Mouse (Mus musculus) stomach, postnatal 0 days (tissue): Measurements from ENCODE around the gene Gipc2. TPM values are rescaled to one million over a fixed set of nuclear protein-coding genes. Genes with fewer than 3 reads are reported as not detected.

Experiments used
- ATAC-seq: fragments of 200-750 bp; cut with Nextera tagmentation; 2 replicates; pipeline ENCODE4 v1.8.0; 2017; ENCODE audit not compliant: low FRiP score, low TSS enrichment
- DNase-seq: peaks from one replicate; pipeline ENCODE4 v3.0.0-alpha.2; 2016; ENCODE audit warnings: low spot score
- H3K27ac ChIP-seq: fragments of 300-500 bp; sonication (generic); replicated peaks from 2 replicates; pipeline ENCODE4 v1.5.1; 2014; ENCODE audit warnings: mild to moderate bottlenecking, control low read depth
- H3K27me3 ChIP-seq: fragments of 300-500 bp; sonication (generic); 2 replicates; pipeline ENCODE4 v1.6.1; 2014; ENCODE audit warnings: low read length; ENCODE audit not compliant: control insufficient read depth, insufficient read depth
- H3K36me3 ChIP-seq: fragments of 300-500 bp; sonication (generic); 2 replicates; pipeline ENCODE4 v1.6.1; 2014; ENCODE audit warnings: low read length, mixed read lengths; ENCODE audit not compliant: control insufficient read depth, insufficient read depth
- H3K4me1 ChIP-seq: fragments of 300-500 bp; sonication (generic); replicated peaks from 2 replicates; pipeline ENCODE4 v1.6.1; 2014; ENCODE audit warnings: antibody characterized with exemption; ENCODE audit not compliant: control insufficient read depth, insufficient read depth
- H3K4me2 ChIP-seq: fragments of 300-500 bp; sonication (generic); replicated peaks from 2 replicates; pipeline ENCODE4 v1.6.1; 2014; ENCODE audit warnings: low read depth, mild to moderate bottlenecking, control low read depth, moderate library complexity
- H3K4me3 ChIP-seq: fragments of 300-500 bp; sonication (generic); 2 replicates; pipeline ENCODE4 v1.5.1; 2014; ENCODE audit warnings: low read depth, low read length, control low read depth
- H3K9ac ChIP-seq: fragments of 300-500 bp; sonication (generic); 2 replicates; pipeline ENCODE4 v1.6.1; 2014; ENCODE audit warnings: mild to moderate bottlenecking, low read length, control low read depth, mixed read lengths
- H3K9me3 ChIP-seq: fragments of 300-500 bp; sonication (generic); 2 replicates; pipeline ENCODE4 v1.6.1; 2016; ENCODE audit warnings: low read length; ENCODE audit not compliant: control insufficient read depth
- CTCF ChIP-seq: IDR thresholded peaks from 2 replicates; pipeline ENCODE4 v1.5.1; 2016; ENCODE audit warnings: antibody characterized with exemption, low read depth, mild to moderate bottlenecking, moderate library complexity
- EP300 ChIP-seq: optimal IDR thresholded peaks from 2 replicates; pipeline ENCODE3; 2016; ENCODE audit warnings: antibody characterized with exemption
- WGBS: fragments of 180-500 bp; shearing (Covaris S2); extraction: QIAGEN DNeasy Blood & Tissue Kit; methylation state at CpG from one replicate; pipeline ENCODE4 v1.1.7; 2014; 5-methylcytosine and 5-hydroxymethylcytosine counted together
- polyA plus RNA-seq: library from polyadenylated mRNA; unstranded; fragments of >200 nt; fragmentation: Nextera tagmentation; extraction: Ambion mirVana; gene quantifications from 2 replicates; pipeline ENCODE4 v1.2.1, GENCODE M21; 2015

Gene Gipc2
- polyA plus RNA-seq, 1 experiment from 2014 or later: 76.1 TPM

DNA sequence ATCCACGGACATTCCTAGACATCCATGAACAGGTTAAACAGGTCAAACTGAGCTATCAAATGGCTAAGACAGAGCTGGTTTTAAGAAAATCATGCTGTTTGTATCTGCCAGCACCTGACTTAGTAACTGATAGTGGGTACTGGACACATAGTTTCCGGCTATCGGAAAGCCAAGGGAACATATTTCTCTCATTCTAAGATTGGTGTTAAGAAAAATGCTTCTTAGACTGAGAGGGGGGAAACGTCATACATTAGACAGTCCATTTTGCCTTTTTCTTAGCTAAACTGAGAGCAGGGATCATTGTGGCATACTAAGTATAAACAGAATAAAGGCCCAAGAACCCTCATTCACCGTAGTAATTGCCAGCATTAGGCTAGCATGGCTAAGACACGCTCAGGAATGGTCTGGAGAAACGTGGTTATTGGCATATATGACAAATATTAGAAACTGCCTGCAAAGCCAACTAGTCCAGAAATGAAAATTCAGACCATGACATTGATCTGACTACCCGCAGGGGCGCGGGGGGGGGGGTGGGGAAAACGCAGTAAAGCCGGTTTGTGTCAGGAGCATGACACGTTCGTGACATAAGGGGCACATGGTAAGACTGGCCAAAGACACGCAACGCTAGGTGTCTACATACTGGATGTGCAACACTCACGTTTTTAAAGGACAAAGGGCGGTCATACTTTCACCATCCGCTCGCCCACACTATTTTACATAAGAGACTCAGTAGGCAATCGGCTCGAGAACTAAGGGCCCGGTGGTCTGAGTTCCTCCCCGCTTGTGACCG, 43.3 kb upstream of the Gipc2 start:
- DNase-seq: peak; percentile 61
- ATAC-seq: peak; percentile 46
- WGBS: 2% methylated on average over 25 of the region's 25 CpGs

DNA sequence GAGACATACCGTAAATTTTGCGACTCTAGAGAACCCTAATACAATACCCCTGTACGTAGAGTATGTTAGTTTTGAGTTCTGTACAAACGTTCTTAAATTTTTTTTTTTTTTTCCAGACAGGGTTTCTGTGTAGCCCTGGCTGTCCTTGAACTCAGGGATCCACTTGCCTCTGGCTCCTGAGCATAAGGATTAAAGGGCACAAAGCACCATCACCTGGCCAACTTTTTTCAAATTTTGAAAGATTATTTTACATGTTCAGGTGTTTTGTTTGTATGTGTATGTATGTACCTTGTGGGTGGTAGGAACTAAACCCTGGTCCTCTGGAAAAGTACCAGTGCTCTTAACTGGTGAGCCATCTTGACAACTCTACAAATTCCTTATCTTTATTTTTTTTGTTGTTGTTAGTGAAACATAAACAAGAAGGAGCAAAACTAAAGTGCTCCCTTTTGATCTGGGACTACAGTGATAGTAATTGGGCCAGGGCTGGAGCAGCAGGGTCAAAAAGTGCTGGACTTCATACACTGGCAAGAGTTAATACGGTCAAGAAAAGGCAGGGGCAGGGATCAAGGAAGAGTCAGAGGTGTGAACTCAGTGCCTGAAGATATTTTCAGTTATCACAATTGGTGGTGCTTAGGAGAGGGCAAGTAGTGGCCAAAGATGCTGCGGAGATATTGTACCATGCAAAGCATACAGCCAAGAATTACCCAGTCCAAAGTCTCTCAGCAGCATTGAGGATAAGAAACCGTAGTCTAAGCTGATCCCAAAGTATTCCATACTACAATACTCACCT, 42.3 kb upstream of the Gipc2 start:
- WGBS: 86% methylated on average over 7 of the region's 7 CpGs
- no peak overlapping the region for H3K4me2 ChIP-seq

More for the DNA sequence above, 43.3 kb upstream of the Gipc2 start:
- H3K4me3 ChIP-seq: peak overlapping the region; percentile 95
- H3K4me2 ChIP-seq: peak overlapping the region; percentile 63
- no peaks in the 10 kb centered on the region for H3K9me3 ChIP-seq
- H3K9ac ChIP-seq: peak overlapping the region; percentile 100
- H3K4me1 ChIP-seq: no peaks in the 10 kb centered on the region; the same call in 1 of the 2 replicates
- H3K36me3 ChIP-seq: no peaks in the 10 kb centered on the region
- H3K27me3 ChIP-seq: no peaks in the 10 kb centered on the region
- peak overlapping the region; percentile 100 for H3K27ac ChIP-seq
- TF ChIP-seq EP300 (no peak), CTCF (no peak)

DNA sequence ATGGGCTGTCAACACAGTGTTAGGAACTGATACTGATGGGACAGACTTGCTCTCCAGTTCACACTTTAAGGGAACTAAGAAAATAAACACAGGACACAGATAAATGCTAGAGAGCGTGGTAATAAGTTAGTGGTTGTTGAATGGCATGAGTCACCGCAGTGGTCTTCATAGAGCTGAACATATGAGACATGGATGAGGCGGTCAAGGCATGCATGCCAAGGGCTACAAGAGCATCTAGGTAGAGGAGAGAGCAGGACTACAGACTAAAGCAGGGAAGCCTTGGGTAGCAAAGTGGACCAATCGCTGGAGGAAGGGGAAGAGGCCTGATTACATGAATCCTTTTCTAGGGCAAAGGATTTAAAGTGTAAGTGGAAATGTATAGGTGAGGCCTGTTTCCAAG, 41.1 kb upstream of the Gipc2 start:
- no peak overlapping the region for H3K27ac ChIP-seq
- 97% methylated on average over 4 of the region's 4 CpGs for WGBS
- H3K9ac ChIP-seq: no peak overlapping the region
- H3K36me3 ChIP-seq: no peaks in the 10 kb centered on the region
- ATAC-seq (no peak), DNase-seq (no peak)
- no peak overlapping the region for H3K4me3 ChIP-seq
- H3K27me3 ChIP-seq: no peaks in the 10 kb centered on the region
- H3K4me2 ChIP-seq: no peak overlapping the region
- TF ChIP-seq CTCF (no peak), EP300 (no peak)
- H3K4me1 ChIP-seq: no peaks in the 10 kb centered on the region
- H3K9me3 ChIP-seq: no peaks in the 10 kb centered on the region

More for the DNA sequence above, 42.3 kb upstream of the Gipc2 start:
- DNase-seq: no peak
- TF ChIP-seq CTCF: no peak
- TF ChIP-seq EP300: no peak
- no peaks in the 10 kb centered on the region for H3K36me3 ChIP-seq
- no peak overlapping the region for H3K4me3 ChIP-seq
- no peaks in the 10 kb centered on the region for H3K27me3 ChIP-seq
- H3K9ac ChIP-seq: no peak overlapping the region
- no peaks in the 10 kb centered on the region for H3K9me3 ChIP-seq
- ATAC-seq: no peak
- no peak overlapping the region for H3K27ac ChIP-seq
- no peaks in the 10 kb centered on the region; the same call in 1 of the 2 replicates for H3K4me1 ChIP-seq

DNA sequence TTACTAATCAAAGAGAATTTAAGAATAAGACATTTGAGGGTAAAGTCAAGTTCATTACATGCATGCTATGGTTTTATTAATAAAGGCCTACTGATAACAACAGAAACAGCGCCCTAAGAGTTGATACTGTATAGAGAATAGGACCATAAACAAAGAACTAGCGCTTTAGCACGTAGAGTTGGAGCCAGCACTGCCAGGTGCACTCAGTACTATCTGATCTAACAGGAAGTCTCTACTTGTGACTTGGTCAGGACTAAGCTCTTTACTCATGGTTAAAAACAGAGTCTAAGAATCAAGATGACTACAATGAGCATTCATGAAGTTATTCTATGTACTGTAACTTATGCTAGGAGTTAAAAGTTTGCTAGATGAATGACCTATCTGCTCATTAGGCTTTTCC, 38.5 kb upstream of the Gipc2 start:
- Histone ChIP-seq H3K27ac (no peak overlapping the region), H3K4me2 (no peak overlapping the region), H3K9ac (no peak overlapping the region), H3K9me3 (no peaks in the 10 kb centered on the region), H3K36me3 (no peaks in the 10 kb centered on the region), H3K4me3 (no peak overlapping the region), H3K27me3 (no peaks in the 10 kb centered on the region), H3K4me1 (no peaks in the 10 kb centered on the region)
- ATAC-seq (peak; percentile 53; the same call in 1 of the 2 replicates), DNase-seq (no peak)
- no peak for TF ChIP-seq CTCF
- 62% methylated on average over 3 of the region's 3 CpGs for WGBS

- WGBS: 60% methylated on average over 3 of the region's 3 CpGs
- Histone ChIP-seq H3K4me1 (no peaks in the 10 kb centered on the region), H3K36me3 (no peaks in the 10 kb centered on the region), H3K9me3 (no peaks in the 10 kb centered on the region), H3K4me3 (no peak overlapping the region), H3K4me2 (no peak overlapping the region), H3K27me3 (no peaks in the 10 kb centered on the region), H3K27ac (no peak overlapping the region), H3K9ac (no peak overlapping the region)
- ATAC-seq (no peak), DNase-seq (no peak)
- TF ChIP-seq EP300 (no peak), CTCF (no peak)
These were observed 38.0 kb upstream of the Gipc2 start for GRCm38 (mm10) chr3:152203996-152204395.

DNA sequence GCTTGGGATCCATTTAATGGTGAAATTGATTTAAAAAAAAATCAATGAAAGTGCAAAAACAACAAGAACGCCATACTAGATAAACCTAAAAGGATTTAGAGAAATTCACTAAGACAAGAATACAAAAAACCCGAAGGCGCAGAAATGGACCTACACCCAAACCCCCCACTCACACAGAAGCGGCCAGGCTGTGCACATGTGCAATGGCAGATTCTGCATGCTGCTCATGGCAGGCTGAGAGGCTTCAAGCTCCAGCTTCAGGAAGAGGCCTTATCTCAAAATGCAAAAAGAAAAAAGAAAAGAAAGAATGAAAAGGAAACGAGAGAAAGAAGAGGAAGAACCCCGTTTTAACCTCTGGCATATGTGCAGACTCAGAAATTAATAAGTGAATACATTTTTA, 37.4 kb upstream of the Gipc2 start:
- Histone ChIP-seq H3K4me2 (no peak overlapping the region), H3K9ac (no peak overlapping the region), H3K27ac (no peak overlapping the region), H3K36me3 (no peaks in the 10 kb centered on the region), H3K9me3 (no peaks in the 10 kb centered on the region), H3K27me3 (no peaks in the 10 kb centered on the region), H3K4me1 (no peaks in the 10 kb centered on the region), H3K4me3 (no peak overlapping the region)
- ATAC-seq (no peak), DNase-seq (no peak)
- 86% methylated on average over 6 of the region's 6 CpGs for WGBS
- TF ChIP-seq EP300: no peak
- TF ChIP-seq CTCF: no peak
